Comparison of ENCODE assay signal across 7 mouse cellular contexts in the genomic region with DNA sequence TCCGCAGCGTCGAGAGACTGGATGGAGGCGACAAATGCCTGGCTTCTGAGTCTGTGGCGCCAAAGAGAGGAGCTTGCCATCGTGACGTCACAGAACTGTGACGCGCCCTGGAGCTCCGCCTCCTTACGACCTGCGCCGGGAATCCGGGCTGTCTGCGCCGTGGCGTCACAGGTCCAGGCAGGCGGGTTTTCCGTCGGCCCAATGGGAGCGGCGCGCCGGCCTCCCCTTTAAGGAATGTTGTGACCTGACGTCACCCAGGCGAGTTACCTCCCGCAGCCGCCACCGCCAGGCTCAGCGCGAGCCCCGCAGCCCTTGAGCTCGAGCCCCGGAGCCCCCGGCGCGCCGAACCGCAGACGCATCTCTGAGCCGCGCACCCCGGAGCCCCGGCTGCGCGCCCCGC. TPM values are rescaled to one million over a fixed set of nuclear protein-coding genes. Genes with fewer than 3 reads are reported as not detected.
DNase-seq lines count a peak whose midpoint lies in the region; ATAC-seq and TF ChIP-seq lines count a peak whose summit lies in the region.

A gene (plus strand): TSS at position 103 of the 400 bp plus-strand sequence.

- TF ChIP-seq CTCF in heart, adult 2 months (IDR thresholded peaks at IDR 0.05) = no peak; the same call in 1 of the 2 replicates

- WGBS in embryonic facial prominence, embryonic 13.5 days = under 1% methylated on average over 47 of the region's 47 CpGs
- WGBS in heart, adult 2 months = 1% methylated on average over 46 of the region's 47 CpGs
- 1% methylated on average over 47 of the region's 47 CpGs for WGBS in limb, embryonic 13.5 days
- WGBS in midbrain, embryonic 16.5 days = 1% methylated on average over 47 of the region's 47 CpGs

- no peak for TF ChIP-seq EP300 in heart, adult 2 months (IDR thresholded peaks at IDR 0.05; ENCODE audit: insufficient read depth, low read depth, low read length)

- H3K27ac ChIP-seq in embryonic facial prominence, embryonic 13.5 days = peak within 1 kb of the TSS; percentile 87
- H3K27ac ChIP-seq in heart, adult 2 months = peak within 1 kb of the TSS; percentile 100
- H3K27ac ChIP-seq in limb, embryonic 13.5 days = peak within 1 kb of the TSS; percentile 88
- peak within 1 kb of the TSS; percentile 90 for H3K27ac ChIP-seq in midbrain, embryonic 16.5 days (ENCODE audit: low read length)

- peak; percentile 88 for ATAC-seq in embryonic facial prominence, embryonic 13.5 days (ENCODE audit: insufficient number of reproducible peaks, insufficient read depth, low FRiP score, low TSS enrichment, low read depth)
- ATAC-seq in limb, embryonic 13.5 days (ENCODE audit: low FRiP score, low read depth) = peak; percentile 93
- ATAC-seq in midbrain, embryonic 16.5 days = peak; percentile 95

- DNase-seq in adrenal gland, postnatal 36 days = peak; percentile 96 to 98
- peak; percentile 97 for DNase-seq in heart, adult 2 months
- DNase-seq in kidney, adult 8-10 months = peak; percentile 95 to 97
- peak; percentile 86 to 94 for DNase-seq in spleen, postnatal 10 days (ENCODE audit: low spot score in 2 of 2)

- intact Hi-C loops in heart, adult 2 months (cut with DNase I) = loop anchor here (2.0 kb wide), 1 partner anchor 109 kb away; no protein-coding TSS in a partner anchor

- H3K36me3 ChIP-seq in embryonic facial prominence, embryonic 13.5 days = peaks cover 28% of the 10 kb centered on the region
- H3K36me3 ChIP-seq in heart, adult 2 months (ENCODE audit: control insufficient read depth, insufficient read depth, low read length) = no peaks in the 10 kb centered on the region; the same call in 1 of the 2 replicates
- H3K36me3 ChIP-seq in limb, embryonic 13.5 days = peaks cover 26% of the 10 kb centered on the region
- H3K36me3 ChIP-seq in midbrain, embryonic 16.5 days (ENCODE audit: control insufficient read depth, insufficient read depth, low read length) = peaks cover 5% of the 10 kb centered on the region; the same call in 1 of the 2 replicates

- no peaks in the 10 kb centered on the region for H3K9me3 ChIP-seq in embryonic facial prominence, embryonic 13.5 days
- H3K9me3 ChIP-seq in limb, embryonic 13.5 days = no peaks in the 10 kb centered on the region
- no peaks in the 10 kb centered on the region for H3K9me3 ChIP-seq in midbrain, embryonic 16.5 days (replicated peaks; ENCODE audit: control insufficient read depth, low read length, poor library complexity, severe bottlenecking)

- peak; percentile 67; the same call in 1 of the 2 replicates for TF ChIP-seq POLR2A in heart, adult 2 months (IDR thresholded peaks at IDR 0.05; ENCODE audit: insufficient read depth, low read depth, low read length)

- H3K4me1 ChIP-seq in embryonic facial prominence, embryonic 13.5 days = peaks cover 19% of the 10 kb centered on the region
- H3K4me1 ChIP-seq in heart, adult 2 months (ENCODE audit: control insufficient read depth, insufficient read depth, low read length) = peaks cover 10% of the 10 kb centered on the region
- peaks cover 16% of the 10 kb centered on the region for H3K4me1 ChIP-seq in limb, embryonic 13.5 days
- H3K4me1 ChIP-seq in midbrain, embryonic 16.5 days (ENCODE audit: control insufficient read depth, insufficient read depth, low read length) = peaks cover 10% of the 10 kb centered on the region

- H3K79me2 ChIP-seq in heart, adult 2 months (replicated peaks; ENCODE audit: control insufficient read depth, insufficient read depth, low read length) = no peaks in the 10 kb centered on the region

- peak within 1 kb of the TSS; percentile 94 for H3K4me3 ChIP-seq in embryonic facial prominence, embryonic 13.5 days
- H3K4me3 ChIP-seq in heart, adult 2 months = peak within 1 kb of the TSS; percentile 87
- peak within 1 kb of the TSS; percentile 94 for H3K4me3 ChIP-seq in limb, embryonic 13.5 days
- H3K4me3 ChIP-seq in midbrain, embryonic 16.5 days (ENCODE audit: low read depth, low read length) = peak within 1 kb of the TSS; percentile 97

- peak within 1 kb of the TSS; percentile 93 for H3K9ac ChIP-seq in embryonic facial prominence, embryonic 13.5 days
- H3K9ac ChIP-seq in heart, adult 2 months (ENCODE audit: low read depth, low read length) = peak within 1 kb of the TSS; percentile 92
- peak within 1 kb of the TSS; percentile 92 for H3K9ac ChIP-seq in limb, embryonic 13.5 days
- H3K9ac ChIP-seq in midbrain, embryonic 16.5 days (ENCODE audit: low read depth, low read length) = peak within 1 kb of the TSS; percentile 98

- H3K27me3 ChIP-seq in embryonic facial prominence, embryonic 13.5 days = no peaks in the 10 kb centered on the region
- no peaks in the 10 kb centered on the region for H3K27me3 ChIP-seq in heart, adult 2 months (ENCODE audit: control insufficient read depth, insufficient read depth, low read length)
- no peaks in the 10 kb centered on the region for H3K27me3 ChIP-seq in limb, embryonic 13.5 days
- no peaks in the 10 kb centered on the region for H3K27me3 ChIP-seq in midbrain, embryonic 16.5 days (ENCODE audit: control insufficient read depth, insufficient read depth, low read depth, low read length)

- peak within 1 kb of the TSS; percentile 67 for H3K4me2 ChIP-seq in embryonic facial prominence, embryonic 13.5 days
- H3K4me2 ChIP-seq in limb, embryonic 13.5 days (replicated peaks) = peak within 1 kb of the TSS; percentile 65
- H3K4me2 ChIP-seq in midbrain, embryonic 16.5 days (ENCODE audit: low read length) = peak within 1 kb of the TSS; percentile 88

RNA-seq across cellular contexts. Expression of the gene that starts here (rescaled TPM):
- total RNA-seq in adrenal gland, postnatal 36 days (2021) = 100 to 1,000 TPM; 469 to 912 TPM
- 212 and 239 TPM in 2 replicates for polyA plus RNA-seq in embryonic facial prominence, embryonic 13.5 days (2015; fragmentation: Nextera tagmentation; extraction: Ambion mirVana)
- total RNA-seq in heart, adult 2 months (2021) = 100 to 1,000 TPM; 713 to 821 TPM
- 933 and 1,030 TPM in 2 replicates for polyA plus RNA-seq in heart, adult 2 months (2012; rRNA removed)
- polyA plus RNA-seq in limb, embryonic 13.5 days (2015; fragmentation: Nextera tagmentation; extraction: Ambion mirVana) = 213 and 216 TPM in 2 replicates
- 537 and 612 TPM in 2 replicates for polyA plus RNA-seq in midbrain, embryonic 16.5 days (2015; fragmentation: Nextera tagmentation; extraction: Ambion mirVana)

Comparison
In these comparisons a context has a peak if more than half of its experiments do, and no peak if none do; other contexts are left out.
1. Peak in every context shown above with its lines: DNase-seq, ATAC-seq, H3K4me3 ChIP-seq and H3K27ac ChIP-seq.